Mouse (Mus musculus): ENCODE measurements around the gene Zbtb9. TPM values are rescaled to one million over a fixed set of nuclear protein-coding genes. Genes with fewer than 3 reads are reported as not detected.
"Not testable (repeated sequence)": the region's sequence is repeated elsewhere in the genome, so short reads cannot be mapped to it uniquely, and the experiment has no call there.

Zbtb9 gene
- total and polyA plus RNA-seq, 2 experiments from 2014 or later = 6.6 to 16.1 TPM

GRCm38 (mm10) chr17:26971247-26971905 lies 1.6 kb upstream of the Zbtb9 start:
- no peak for TF ChIP-seq CTCF (IDR thresholded peaks at IDR 0.05)
- H3K4me1 ChIP-seq (ENCODE audit: insufficient read depth, low read length) = peaks cover 8% of the 10 kb centered on the region
- no peaks in the 10 kb centered on the region for H3K27me3 ChIP-seq (ENCODE audit: insufficient read depth, low read length)
- DNase-seq (ENCODE audit: low spot score) (no peak), ATAC-seq (ENCODE audit: low FRiP score) (peak; percentile 14; the same call in 1 of the 2 replicates)
- no peaks in the 10 kb centered on the region for H3K9me3 ChIP-seq (ENCODE audit: low read length)
- WGBS = 50% methylated on average over 8 of the region's 8 CpGs
- H3K4me2 ChIP-seq (ENCODE audit: low read depth, low read length, poor library complexity, severe bottlenecking) = no peak overlapping the region
- no peak overlapping the region for H3K9ac ChIP-seq (replicated peaks; ENCODE audit: low read length, poor library complexity, severe bottlenecking)
- H3K4me3 ChIP-seq (ENCODE audit: low read depth, low read length) = no peak overlapping the region
- peaks cover 33% of the 10 kb centered on the region for H3K36me3 ChIP-seq (ENCODE audit: insufficient read depth, low read length)
- H3K27ac ChIP-seq (ENCODE audit: low read depth, low read length) = no peak overlapping the region

- WGBS = 16% methylated on average over 3 of the region's 3 CpGs
- H3K4me1 ChIP-seq (ENCODE audit: insufficient read depth, low read length) = peaks cover 8% of the 10 kb centered on the region
These were observed 860 bp upstream of the Zbtb9 start for GRCm38 (mm10) chr17:26972107-26972506.

GRCm38 (mm10) chr17:26974547-26974946 lies 1.6 kb downstream of the Zbtb9 start:
- no peak for TF ChIP-seq CTCF (IDR thresholded peaks at IDR 0.05)
- Histone ChIP-seq H3K27me3 (ENCODE audit: insufficient read depth, low read length) (no peaks in the 10 kb centered on the region), H3K9me3 (ENCODE audit: low read length) (no peaks in the 10 kb centered on the region), H3K4me1 (ENCODE audit: insufficient read depth, low read length) (peaks cover 8% of the 10 kb centered on the region), H3K36me3 (ENCODE audit: insufficient read depth, low read length) (peaks cover 13% of the 10 kb centered on the region), H3K4me2 (ENCODE audit: low read depth, low read length, poor library complexity, severe bottlenecking) (no peak overlapping the region; the same call in 1 of the 2 replicates), H3K27ac (ENCODE audit: low read depth, low read length) (no peak overlapping the region), H3K9ac (replicated peaks; ENCODE audit: low read length, poor library complexity, severe bottlenecking) (no peak overlapping the region), H3K4me3 (ENCODE audit: low read depth, low read length) (no peak overlapping the region)
- DNase-seq (ENCODE audit: low spot score) (no peak), ATAC-seq (ENCODE audit: low FRiP score) (no peak)
- 92% methylated on average over 15 of the region's 15 CpGs for WGBS

More at GRCm38 (mm10) chr17:26972107-26972506, 860 bp upstream of the Zbtb9 start:
- Histone ChIP-seq H3K36me3 (ENCODE audit: insufficient read depth, low read length) (peaks cover 25% of the 10 kb centered on the region), H3K27me3 (ENCODE audit: insufficient read depth, low read length) (no peaks in the 10 kb centered on the region), H3K27ac (ENCODE audit: low read depth, low read length) (no peak overlapping the region), H3K9ac (replicated peaks; ENCODE audit: low read length, poor library complexity, severe bottlenecking) (peak overlapping the region; percentile 60), H3K9me3 (ENCODE audit: low read length) (no peaks in the 10 kb centered on the region), H3K4me2 (ENCODE audit: low read depth, low read length, poor library complexity, severe bottlenecking) (peak overlapping the region; percentile 85), H3K4me3 (ENCODE audit: low read depth, low read length) (peak overlapping the region; percentile 58)
- no peak for DNase-seq (ENCODE audit: low spot score)
- no peak for ATAC-seq (ENCODE audit: low FRiP score)
- no peak for TF ChIP-seq CTCF (IDR thresholded peaks at IDR 0.05)

- Histone ChIP-seq H3K4me2 (ENCODE audit: low read depth, low read length, poor library complexity, severe bottlenecking) (no peak overlapping the region), H3K27ac (ENCODE audit: low read depth, low read length) (no peak overlapping the region), H3K9me3 (ENCODE audit: low read length) (no peaks in the 10 kb centered on the region), H3K4me3 (ENCODE audit: low read depth, low read length) (no peak overlapping the region), H3K9ac (replicated peaks; ENCODE audit: low read length, poor library complexity, severe bottlenecking) (no peak overlapping the region), H3K36me3 (ENCODE audit: insufficient read depth, low read length) (peaks cover 10% of the 10 kb centered on the region), H3K27me3 (ENCODE audit: insufficient read depth, low read length) (no peaks in the 10 kb centered on the region), H3K4me1 (ENCODE audit: insufficient read depth, low read length) (peaks cover 8% of the 10 kb centered on the region)
- ATAC-seq (ENCODE audit: low FRiP score) (no peak), DNase-seq (ENCODE audit: low spot score) (no peak)
- TF ChIP-seq CTCF (IDR thresholded peaks at IDR 0.05) = peak; percentile 46
These were observed 2.4 kb downstream of the Zbtb9 start for GRCm38 (mm10) chr17:26975415-26975814.

- H3K27me3 ChIP-seq (ENCODE audit: insufficient read depth, low read length); ATAC-seq (ENCODE audit: low FRiP score); H3K4me3 ChIP-seq (ENCODE audit: low read depth, low read length); DNase-seq (ENCODE audit: low spot score); H3K9me3 ChIP-seq (ENCODE audit: low read length); H3K4me2 ChIP-seq (ENCODE audit: low read depth, low read length, poor library complexity, severe bottlenecking); H3K9ac ChIP-seq (replicated peaks; ENCODE audit: low read length, poor library complexity, severe bottlenecking); H3K4me1 ChIP-seq (ENCODE audit: insufficient read depth, low read length); H3K36me3 ChIP-seq (ENCODE audit: insufficient read depth, low read length); H3K27ac ChIP-seq (ENCODE audit: low read depth, low read length): not testable (repeated sequence)
- 92% methylated on average over 6 of the region's 6 CpGs for WGBS
- TF ChIP-seq CTCF (IDR thresholded peaks at IDR 0.05) = peak; percentile 30
These were observed 4.4 kb downstream of the Zbtb9 start for GRCm38 (mm10) chr17:26977354-26977753.

GRCm38 (mm10) chr17:26979426-26979825 lies 6.5 kb downstream of the Zbtb9 start:
- Histone ChIP-seq H3K27me3 (ENCODE audit: insufficient read depth, low read length) (no peaks in the 10 kb centered on the region), H3K9me3 (ENCODE audit: low read length) (no peaks in the 10 kb centered on the region), H3K4me2 (ENCODE audit: low read depth, low read length, poor library complexity, severe bottlenecking) (no peak overlapping the region), H3K4me3 (ENCODE audit: low read depth, low read length) (no peak overlapping the region), H3K27ac (ENCODE audit: low read depth, low read length) (no peak overlapping the region), H3K36me3 (ENCODE audit: insufficient read depth, low read length) (peaks cover 5% of the 10 kb centered on the region), H3K4me1 (ENCODE audit: insufficient read depth, low read length) (no peaks in the 10 kb centered on the region; the same call in 1 of the 2 replicates), H3K9ac (replicated peaks; ENCODE audit: low read length, poor library complexity, severe bottlenecking) (no peak overlapping the region)
- DNase-seq (ENCODE audit: low spot score) (no peak), ATAC-seq (ENCODE audit: low FRiP score) (no peak)
- WGBS = 87% methylated on average over 2 of the region's 2 CpGs
- TF ChIP-seq CTCF (IDR thresholded peaks at IDR 0.05) = no peak

Data from midbrain, postnatal 0 days (tissue).